Mouse (Mus musculus): ENCODE results near the gene Nup210l. TPM values are rescaled to one million over a fixed set of nuclear protein-coding genes. Genes with fewer than 3 reads are reported as not detected.
A peak's percentile ranks its signal among the peaks of the same experiment; 100 is the strongest.

Gene Nup210l
- total RNA-seq, 2 experiments from 2014 or later, result 0.14 to 0.30 TPM

GRCm38 (mm10) chr3:90253653-90254418 is 149.9 kb downstream of the Nup210l start, which contains the start of gene Crtc2:
Gene Crtc2 (plus strand): TSS chr3:90254163.
- DNase-seq (ENCODE audit: low spot score in 2 of 2), result peak; percentile 96 to 98

GRCm38 (mm10) chr3:90254419-90255193 is 150.7 kb downstream of the Nup210l start:
- DNase-seq (ENCODE audit: low spot score in 2 of 2), result no peak

GRCm38 (mm10) chr3:90255194-90255565 is 151.2 kb downstream of the Nup210l start:
- DNase-seq (ENCODE audit: low spot score in 2 of 2), result no peak

GRCm38 (mm10) chr3:90255784-90256353 is 151.9 kb downstream of the Nup210l start:
- no peak for DNase-seq (ENCODE audit: low spot score in 2 of 2)

- no peak for DNase-seq (ENCODE audit: low spot score in 2 of 2)
Observed at GRCm38 (mm10) chr3:90256731-90257530, 153.0 kb downstream of the Nup210l start.

- DNase-seq (ENCODE audit: low spot score in 2 of 2), result no peak
Observed at GRCm38 (mm10) chr3:90258521-90258920, 154.6 kb downstream of the Nup210l start.

Small RNAs within 50 kb of the gene (microRNA-seq; reads per million reads assigned to microRNA genes)
- 8.2 to 9.1 reads per million in 2 experiments for gene Mir190b

Other genes starting within 250 kb of the Nup210l start
- gene Il6ra, start 190.9 kb upstream of the Nup210l start, total RNA-seq (2021), result 1 to 10 TPM; 3.4 to 3.9 TPM
- gene Atp8b2, start 140.6 kb upstream of the Nup210l start, total RNA-seq (2021), result 100 to 1,000 TPM in 1 of 2 experiments, 10 to 100 TPM in 1; 97.9 to 106 TPM
- gene Hax1, start 105.4 kb upstream of the Nup210l start, total RNA-seq (2021), result 100 to 1,000 TPM in 1 of 2 experiments, 10 to 100 TPM in 1; 90.8 to 101 TPM
- gene 4933434E20Rik, start 52.5 kb upstream of the Nup210l start, total RNA-seq (2021), result 100 to 1,000 TPM; 101 to 108 TPM
- 100 to 1,000 TPM; 163 to 176 TPM for gene Ubap2l, start 51.5 kb upstream of the Nup210l start, total RNA-seq (2021)
- 100 to 1,000 TPM; 183 to 206 TPM for gene Tpm3, start 31.5 kb upstream of the Nup210l start, total RNA-seq (2021)
- 1,000 to 10,000 TPM in 1 of 2 experiments, 100 to 1,000 TPM in 1; 977 to 1,003 TPM for gene Rps27, start 109.5 kb downstream of the Nup210l start, total RNA-seq (2021)
- 1 to 10 TPM; 5.5 to 7.6 TPM for gene Rab13, start 109.6 kb downstream of the Nup210l start, total RNA-seq (2021)
- gene Jtb, start 127.5 kb downstream of the Nup210l start, total RNA-seq (2021), result 10 to 100 TPM; 43.0 to 43.5 TPM
- under 1 TPM in 1 of 2 experiments, not detected in 1; 0.40 TPM for gene Creb3l4, start 139.4 kb downstream of the Nup210l start, total RNA-seq (2021)
- 10 to 100 TPM; 43.0 to 43.4 TPM for gene Slc39a1, start 144.0 kb downstream of the Nup210l start, total RNA-seq (2021)
- 10 to 100 TPM; 35.4 to 38.8 TPM for gene Crtc2, start 150.0 kb downstream of the Nup210l start, total RNA-seq (2021)
- gene Dennd4b, start 161.1 kb downstream of the Nup210l start, total RNA-seq (2021), result 10 to 100 TPM; 33.4 to 37.2 TPM
- gene Gatad2b, start 189.0 kb downstream of the Nup210l start, total RNA-seq (2021), result 10 to 100 TPM; 86.6 to 91.2 TPM